Mouse (Mus musculus) liver, adult 2 months (tissue): ENCODE measurements at regions not wholly inside any gene's neighbourhood (a gene's known extent, or its start where the extent isn't known, plus 50 kb on each side); places are given as distances from the start of the nearest gene placed in this dataset.

Experiments
- CTCF ChIP-seq: fragments of 200-500 bp; IDR thresholded peaks from 2 replicates; pipeline ENCODE4 v1.5.1; 2011; ENCODE audit warnings: low read depth, low read length, control low read depth
- POLR2A ChIP-seq: fragments of 200-500 bp; IDR thresholded peaks from 2 replicates; pipeline ENCODE4 v1.6.1; 2011; ENCODE audit warnings: low read length, control low read depth; ENCODE audit not compliant: insufficient read depth; ENCODE audit errors: extremely low read depth

DNA sequence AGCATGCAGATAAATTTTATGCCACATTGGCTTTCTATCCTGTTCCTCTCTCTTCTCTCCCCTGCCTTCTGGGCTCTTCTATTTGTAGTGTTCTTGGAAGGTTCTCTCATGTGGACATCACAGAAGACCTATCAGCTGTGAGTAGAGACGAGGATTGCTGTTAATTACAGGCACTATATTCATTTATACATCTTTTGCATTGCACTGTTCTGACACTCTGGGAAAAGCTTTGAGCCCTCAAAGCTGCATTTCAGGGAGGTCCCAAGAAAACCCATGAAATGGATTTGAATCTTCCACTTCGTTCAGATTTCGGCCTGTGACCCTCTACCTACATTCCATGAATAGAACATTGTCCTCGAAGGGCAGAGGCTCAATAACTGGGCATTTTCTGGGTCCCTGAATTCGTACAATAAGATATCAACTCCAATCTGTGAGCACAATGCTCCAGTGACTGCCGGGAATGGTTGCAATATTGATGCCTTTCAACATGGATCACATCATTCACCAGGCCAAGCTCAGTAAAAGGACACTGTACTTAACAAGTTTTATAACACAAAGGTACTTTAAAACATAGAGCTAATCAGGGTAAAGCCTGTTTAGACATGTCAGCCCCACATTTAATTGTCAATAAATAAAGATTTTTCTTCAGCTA lies 241.8 kb downstream of the Car8 start:
- TF ChIP-seq CTCF (no peak), POLR2A (no peak)
